Mouse (Mus musculus) neural tube, embryonic 12.5 days (tissue): Measurements from ENCODE around the gene Itln1. TPM values are rescaled to one million over a fixed set of nuclear protein-coding genes. Genes with fewer than 3 reads are reported as not detected.

Experiments used
- ATAC-seq: fragments of 200-750 bp; cut with Nextera tagmentation; 2 replicates; pipeline ENCODE4 v1.8.0; 2017; ENCODE audit warnings: low read depth, mild to moderate bottlenecking, moderate TSS enrichment, moderate library complexity; ENCODE audit not compliant: low FRiP score
- H3K27ac ChIP-seq: fragments of 300-500 bp; sonication (generic); 2 replicates; pipeline ENCODE4 v1.5.1; 2016
- H3K27me3 ChIP-seq: fragments of 300-500 bp; sonication (generic); replicated peaks from 2 replicates; pipeline ENCODE4 v1.6.1; 2016; ENCODE audit warnings: mild to moderate bottlenecking
- H3K36me3 ChIP-seq: fragments of 300-500 bp; sonication (generic); 2 replicates; pipeline ENCODE4 v1.6.1; 2016; ENCODE audit warnings: mild to moderate bottlenecking
- H3K4me1 ChIP-seq: fragments of 300-500 bp; sonication (generic); 2 replicates; pipeline ENCODE4 v1.6.1; 2016
- H3K4me2 ChIP-seq: fragments of 300-500 bp; sonication (generic); replicated peaks from 2 replicates; pipeline ENCODE4 v1.6.1; 2016; ENCODE audit warnings: mild to moderate bottlenecking
- H3K4me3 ChIP-seq: fragments of 300-500 bp; sonication (generic); 2 replicates; pipeline ENCODE4 v1.5.1; 2016
- H3K9ac ChIP-seq: fragments of 300-500 bp; sonication (generic); 2 replicates; pipeline ENCODE4 v1.6.1; 2016; ENCODE audit warnings: mild to moderate bottlenecking
- H3K9me3 ChIP-seq: fragments of 300-500 bp; sonication (generic); 2 replicates; pipeline ENCODE4 v1.6.1; 2016; ENCODE audit warnings: mild to moderate bottlenecking
- WGBS: fragments of 180-500 bp; shearing (Covaris S2); methylation state at CpG from one replicate; pipeline ENCODE4 v1.1.7; 2016; 5-methylcytosine and 5-hydroxymethylcytosine counted together
- polyA plus RNA-seq: library from polyadenylated mRNA; unstranded; fragments of >200 nt; fragmentation: Nextera tagmentation; extraction: Ambion mirVana; gene quantifications from 2 replicates; pipeline ENCODE4 v1.2.1, GENCODE M21; 2016

Itln1 gene
- not detected in 2 replicates for polyA plus RNA-seq

DNA sequence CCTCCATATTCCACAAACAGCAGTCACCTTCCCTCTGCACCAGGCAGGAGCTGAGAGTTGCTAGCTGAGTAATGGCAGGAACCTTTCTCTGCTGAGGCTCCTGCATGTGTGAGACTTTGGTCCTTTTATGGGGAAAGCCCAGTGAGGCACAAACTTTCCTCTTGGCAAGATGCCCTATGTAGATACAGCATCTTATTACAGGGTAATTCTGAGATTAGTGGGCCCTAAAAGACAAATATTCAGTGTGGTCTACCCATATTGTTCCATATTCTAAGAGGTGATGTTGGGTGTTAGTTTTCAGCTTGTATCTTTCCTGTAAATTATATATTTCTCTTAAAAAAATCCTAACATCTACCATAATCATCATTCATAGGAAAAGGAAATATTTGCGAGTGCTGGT, at the start of gene Itln1:
Gene Itln1 (minus strand): TSS at position 101 of the 400 bp plus-strand sequence.
- Histone ChIP-seq H3K36me3 (no peaks in the 10 kb centered on the region), H3K4me2 (no peak within 1 kb of the TSS), H3K27me3 (no peaks in the 10 kb centered on the region), H3K27ac (no peak within 1 kb of the TSS), H3K9me3 (peaks cover 8% of the 10 kb centered on the region; the same call in 1 of the 2 replicates), H3K4me3 (no peak within 1 kb of the TSS), H3K9ac (no peak within 1 kb of the TSS), H3K4me1 (no peaks in the 10 kb centered on the region)
- no peak for ATAC-seq
- 85% methylated on average over 1 of the region's 1 CpGs for WGBS

DNA sequence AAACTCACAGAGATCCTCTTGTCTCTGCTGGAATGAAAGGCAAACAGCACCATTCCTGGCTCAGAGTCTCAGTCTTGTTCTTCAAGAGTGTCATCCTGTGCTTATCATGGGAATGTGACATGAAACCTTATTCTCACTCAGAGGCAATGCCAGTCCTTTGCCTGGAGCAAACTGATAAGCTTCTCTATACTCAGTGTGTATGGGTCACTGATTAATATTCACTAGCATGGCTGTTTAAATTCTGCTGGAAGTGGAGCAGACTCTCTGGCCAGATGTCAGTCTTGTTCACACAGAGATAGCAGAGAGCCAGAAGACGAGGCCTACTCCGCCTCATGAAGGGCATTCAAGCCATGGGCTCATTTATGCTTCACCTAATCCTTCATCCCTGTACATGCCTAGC, 49.5 kb upstream of the Itln1 start:
- H3K4me1 ChIP-seq = no peaks in the 10 kb centered on the region
- H3K4me3 ChIP-seq = no peak overlapping the region
- no peak for ATAC-seq
- H3K27me3 ChIP-seq = no peaks in the 10 kb centered on the region
- H3K9ac ChIP-seq = no peak overlapping the region
- 92% methylated on average over 2 of the region's 2 CpGs for WGBS
- no peaks in the 10 kb centered on the region for H3K9me3 ChIP-seq
- no peak overlapping the region for H3K27ac ChIP-seq
- H3K4me2 ChIP-seq = no peak overlapping the region
- H3K36me3 ChIP-seq = no peaks in the 10 kb centered on the region

GRCm38 (mm10) chr1:171577168-171577567, 42.1 kb upstream of the Itln1 start:
- Histone ChIP-seq H3K4me2 (no peak overlapping the region), H3K9me3 (no peaks in the 10 kb centered on the region), H3K27ac (no peak overlapping the region), H3K9ac (no peak overlapping the region), H3K27me3 (no peaks in the 10 kb centered on the region), H3K36me3 (no peaks in the 10 kb centered on the region), H3K4me3 (no peak overlapping the region), H3K4me1 (no peaks in the 10 kb centered on the region)
- 84% methylated on average over 7 of the region's 7 CpGs for WGBS
- ATAC-seq = no peak

GRCm38 (mm10) chr1:171568436-171568835, 33.3 kb upstream of the Itln1 start:
- Histone ChIP-seq H3K27ac (no peak overlapping the region), H3K4me1 (no peaks in the 10 kb centered on the region), H3K4me3 (no peak overlapping the region), H3K4me2 (no peak overlapping the region), H3K27me3 (no peaks in the 10 kb centered on the region), H3K9ac (no peak overlapping the region), H3K9me3 (no peaks in the 10 kb centered on the region), H3K36me3 (no peaks in the 10 kb centered on the region)
- 68% methylated on average over 2 of the region's 2 CpGs for WGBS
- no peak for ATAC-seq

- WGBS = 29% methylated on average over 8 of the region's 8 CpGs
- H3K36me3 ChIP-seq = no peaks in the 10 kb centered on the region
- H3K9ac ChIP-seq = no peak overlapping the region
- no peaks in the 10 kb centered on the region for H3K4me1 ChIP-seq
- no peak overlapping the region for H3K27ac ChIP-seq
- H3K27me3 ChIP-seq = no peaks in the 10 kb centered on the region
- no peak overlapping the region for H3K4me2 ChIP-seq
- ATAC-seq = no peak
- no peak overlapping the region for H3K4me3 ChIP-seq
- no peaks in the 10 kb centered on the region for H3K9me3 ChIP-seq
Observed at GRCm38 (mm10) chr1:171566777-171567176, 31.7 kb upstream of the Itln1 start.

- Histone ChIP-seq H3K36me3 (no peaks in the 10 kb centered on the region), H3K9me3 (no peaks in the 10 kb centered on the region), H3K27me3 (no peaks in the 10 kb centered on the region), H3K4me3 (no peak overlapping the region), H3K27ac (no peak overlapping the region), H3K4me1 (no peaks in the 10 kb centered on the region), H3K4me2 (no peak overlapping the region), H3K9ac (no peak overlapping the region)
- no peak for ATAC-seq
- 79% methylated on average over 4 of the region's 4 CpGs for WGBS
Observed at GRCm38 (mm10) chr1:171565888-171566287, 30.8 kb upstream of the Itln1 start.

GRCm38 (mm10) chr1:171564247-171564646, 29.2 kb upstream of the Itln1 start:
- Histone ChIP-seq H3K27me3 (no peaks in the 10 kb centered on the region), H3K4me2 (no peak overlapping the region), H3K27ac (no peak overlapping the region), H3K36me3 (no peaks in the 10 kb centered on the region), H3K4me3 (no peak overlapping the region), H3K9ac (no peak overlapping the region), H3K9me3 (no peaks in the 10 kb centered on the region), H3K4me1 (no peaks in the 10 kb centered on the region)
- WGBS = 54% methylated on average over 3 of the region's 3 CpGs
- ATAC-seq = peak; percentile 78

GRCm38 (mm10) chr1:171563042-171563441, 27.9 kb upstream of the Itln1 start:
- Histone ChIP-seq H3K4me2 (no peak overlapping the region), H3K27ac (no peak overlapping the region), H3K27me3 (no peaks in the 10 kb centered on the region), H3K4me1 (no peaks in the 10 kb centered on the region), H3K4me3 (no peak overlapping the region), H3K36me3 (no peaks in the 10 kb centered on the region), H3K9me3 (no peaks in the 10 kb centered on the region), H3K9ac (no peak overlapping the region)
- 86% methylated on average over 2 of the region's 2 CpGs for WGBS
- ATAC-seq = no peak

GRCm38 (mm10) chr1:171561639-171562225, 26.6 kb upstream of the Itln1 start:
- WGBS = 69% methylated on average over 9 of the region's 11 CpGs
- no peak for ATAC-seq
- H3K27me3 ChIP-seq = no peaks in the 10 kb centered on the region
- no peaks in the 10 kb centered on the region for H3K9me3 ChIP-seq
- H3K9ac ChIP-seq = no peak overlapping the region
- H3K27ac ChIP-seq = no peak overlapping the region
- no peaks in the 10 kb centered on the region for H3K36me3 ChIP-seq
- H3K4me3 ChIP-seq = no peak overlapping the region
- H3K4me2 ChIP-seq = no peak overlapping the region
- no peaks in the 10 kb centered on the region for H3K4me1 ChIP-seq

DNA sequence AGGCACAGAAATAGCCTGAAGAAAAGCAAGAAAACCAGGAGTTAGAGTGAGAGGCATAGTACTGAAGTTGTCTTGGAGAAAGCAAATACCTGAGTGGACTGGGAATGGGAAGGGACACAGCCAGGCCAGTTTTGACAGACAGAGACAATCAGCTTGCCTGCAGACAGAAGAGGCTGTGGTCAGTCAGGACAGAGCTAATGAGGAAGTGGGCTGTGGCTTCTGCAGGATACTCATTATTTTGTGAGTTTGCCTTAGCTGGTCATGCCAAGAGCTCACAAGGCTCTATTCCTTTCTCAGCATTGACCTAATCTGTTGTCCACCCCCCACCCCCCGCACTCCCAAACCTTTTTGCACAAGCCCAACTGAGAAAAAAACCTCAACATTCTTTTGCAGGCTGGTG, 26.1 kb upstream of the Itln1 start:
- Histone ChIP-seq H3K36me3 (no peaks in the 10 kb centered on the region), H3K9me3 (no peaks in the 10 kb centered on the region), H3K27me3 (no peaks in the 10 kb centered on the region), H3K4me2 (no peak overlapping the region), H3K9ac (no peak overlapping the region), H3K4me3 (no peak overlapping the region), H3K27ac (no peak overlapping the region), H3K4me1 (no peaks in the 10 kb centered on the region)
- ATAC-seq = no peak
- 95% methylated on average over 1 of the region's 1 CpGs for WGBS

- Histone ChIP-seq H3K36me3 (no peaks in the 10 kb centered on the region), H3K4me3 (no peak overlapping the region), H3K4me2 (no peak overlapping the region), H3K9me3 (no peaks in the 10 kb centered on the region), H3K9ac (no peak overlapping the region), H3K27ac (no peak overlapping the region), H3K4me1 (no peaks in the 10 kb centered on the region), H3K27me3 (no peaks in the 10 kb centered on the region)
- WGBS = 72% methylated on average over 2 of the region's 2 CpGs
- ATAC-seq = no peak
Observed at GRCm38 (mm10) chr1:171560262-171560661, 25.2 kb upstream of the Itln1 start.

DNA sequence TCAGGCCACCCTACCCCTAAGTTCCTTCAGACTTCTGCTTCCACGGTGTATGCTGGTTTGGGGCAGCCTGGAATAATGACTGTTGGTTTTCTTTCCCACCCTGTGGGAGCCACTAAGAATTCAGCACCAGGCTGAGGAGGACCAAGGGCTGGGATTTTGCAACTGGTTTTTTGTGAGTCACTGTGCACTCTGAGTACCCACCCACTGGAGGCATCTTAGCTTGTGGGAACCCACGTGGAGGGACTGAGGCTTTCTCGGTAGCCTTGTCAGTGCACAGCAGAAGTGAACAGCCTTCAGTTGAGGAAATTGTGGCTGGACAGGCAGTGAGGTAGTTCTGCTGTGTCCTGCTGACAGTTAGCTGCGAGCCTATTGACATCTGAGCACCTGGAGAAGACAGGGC, 23.8 kb upstream of the Itln1 start, which contains the start of gene Cd244a:
Gene Cd244a (plus strand): TSS at position 296 of the 400 bp plus-strand sequence.
- Histone ChIP-seq H3K9ac (no peak within 1 kb of the TSS), H3K27ac (no peak within 1 kb of the TSS), H3K27me3 (no peaks in the 10 kb centered on the region), H3K4me2 (no peak within 1 kb of the TSS), H3K4me1 (no peaks in the 10 kb centered on the region), H3K4me3 (no peak within 1 kb of the TSS), H3K36me3 (no peaks in the 10 kb centered on the region), H3K9me3 (no peaks in the 10 kb centered on the region)
- no peak for ATAC-seq
- 82% methylated on average over 4 of the region's 4 CpGs for WGBS

GRCm38 (mm10) chr1:171558407-171558806, 23.3 kb upstream of the Itln1 start:
- H3K9me3 ChIP-seq = no peaks in the 10 kb centered on the region
- H3K27ac ChIP-seq = no peak overlapping the region
- no peak overlapping the region for H3K9ac ChIP-seq
- WGBS = 66% methylated on average over 6 of the region's 6 CpGs
- no peak overlapping the region for H3K4me2 ChIP-seq
- H3K27me3 ChIP-seq = no peaks in the 10 kb centered on the region
- H3K36me3 ChIP-seq = no peaks in the 10 kb centered on the region
- no peak overlapping the region for H3K4me3 ChIP-seq
- no peak for ATAC-seq
- no peaks in the 10 kb centered on the region for H3K4me1 ChIP-seq
